ENCODE assay signal across 26 mouse cellular contexts in genomic region chr4:135251801-135252200, GRCm38 (mm10). TPM values are rescaled to one million over a fixed set of nuclear protein-coding genes. Genes with fewer than 3 reads are reported as not detected.
DNase-seq lines count a peak whose midpoint lies in the region; ATAC-seq and TF ChIP-seq lines count a peak whose summit lies in the region.
"Had no signal": no experiment of that assay in that cellular context is flagged by ENCODE, and none has a peak within 500 bp of the region (broad histone marks: within the 10 kb centered on the region; RNA-seq: fewer than 3 reads in every experiment).

No protein-coding gene starts in this region.

- H3K4me3 ChIP-seq in heart, embryonic 10.5 days: no peak overlapping the region
- no peak overlapping the region for H3K4me3 ChIP-seq in heart, embryonic 15.5 days
- no peak overlapping the region for H3K4me3 ChIP-seq in lung, embryonic 16.5 days (ENCODE audit: low read length)
- H3K4me3 ChIP-seq in layer of hippocampus, adult 2 months: no peak overlapping the region
- H3K4me3 ChIP-seq: embryonic facial prominence, embryonic 13.5 days; forebrain, embryonic 10.5 days; hindbrain, embryonic 15.5 days; midbrain, embryonic 10.5 days; midbrain, embryonic 15.5 days; neural tube, embryonic 15.5 days; stomach, embryonic 15.5 days had no signal

- peaks cover 30% of the 10 kb centered on the region for H3K36me3 ChIP-seq in heart, embryonic 10.5 days
- peaks cover 3% of the 10 kb centered on the region; the same call in 1 of the 2 replicates for H3K36me3 ChIP-seq in heart, embryonic 15.5 days
- peaks cover 2% of the 10 kb centered on the region; the same call in 1 of the 2 replicates for H3K36me3 ChIP-seq in lung, embryonic 16.5 days (ENCODE audit: control insufficient read depth, insufficient read depth, low read length)
- H3K36me3 ChIP-seq: embryonic facial prominence, embryonic 13.5 days; hindbrain, embryonic 15.5 days; midbrain, embryonic 15.5 days; neural tube, embryonic 15.5 days; stomach, embryonic 15.5 days had no signal

- H3K9ac ChIP-seq in heart, embryonic 15.5 days: no peak overlapping the region
- H3K9ac ChIP-seq in lung, embryonic 16.5 days (ENCODE audit: low read length): no peak overlapping the region
- H3K9ac ChIP-seq: embryonic facial prominence, embryonic 13.5 days; forebrain, postnatal 0 days; hindbrain, embryonic 15.5 days; liver, embryonic 14.5 days; midbrain, embryonic 15.5 days; neural tube, embryonic 15.5 days; stomach, embryonic 15.5 days had no signal

- H3K4me2 ChIP-seq in heart, embryonic 15.5 days: no peak overlapping the region
- H3K4me2 ChIP-seq in lung, embryonic 16.5 days (ENCODE audit: low read depth, low read length): no peak overlapping the region
- H3K4me2 ChIP-seq: embryonic facial prominence, embryonic 13.5 days; hindbrain, embryonic 15.5 days; midbrain, embryonic 15.5 days; neural tube, embryonic 15.5 days; stomach, embryonic 15.5 days had no signal

- peaks cover 68% of the 10 kb centered on the region for H3K4me1 ChIP-seq in heart, embryonic 10.5 days
- peaks cover 78% of the 10 kb centered on the region for H3K4me1 ChIP-seq in heart, embryonic 15.5 days (replicated peaks)
- peaks cover 42% of the 10 kb centered on the region for H3K4me1 ChIP-seq in lung, embryonic 16.5 days (replicated peaks; ENCODE audit: control insufficient read depth, insufficient read depth, low read length)

- peaks cover 4% of the 10 kb centered on the region; the same call in 1 of the 2 replicates for H3K9me3 ChIP-seq in heart, embryonic 10.5 days
- no peaks in the 10 kb centered on the region for H3K9me3 ChIP-seq in heart, embryonic 15.5 days (replicated peaks)
- peaks cover 6% of the 10 kb centered on the region; the same call in 1 of the 2 replicates for H3K9me3 ChIP-seq in lung, embryonic 16.5 days (ENCODE audit: control insufficient read depth, low read length)
- H3K9me3 ChIP-seq: embryonic facial prominence, embryonic 13.5 days; hindbrain, embryonic 15.5 days; midbrain, embryonic 10.5 days; midbrain, embryonic 15.5 days; neural tube, embryonic 15.5 days; stomach, embryonic 15.5 days had no signal

- H3K27me3 ChIP-seq in heart, embryonic 10.5 days (ENCODE audit: insufficient read depth, poor library complexity, severe bottlenecking): no peaks in the 10 kb centered on the region
- H3K27me3 ChIP-seq in heart, embryonic 15.5 days: no peaks in the 10 kb centered on the region
- H3K27me3 ChIP-seq in lung, embryonic 16.5 days (ENCODE audit: control insufficient read depth, insufficient read depth, low read depth, low read length): no peaks in the 10 kb centered on the region
- H3K27me3 ChIP-seq: embryonic facial prominence, embryonic 13.5 days; hindbrain, embryonic 15.5 days; midbrain, embryonic 15.5 days; neural tube, embryonic 15.5 days; stomach, embryonic 15.5 days had no signal

- no peak for TF ChIP-seq CTCF in layer of hippocampus, adult 2 months (conservative IDR thresholded peaks at IDR 0.05)

- 47% methylated on average over 2 of the region's 2 CpGs for WGBS in heart, embryonic 10.5 days
- WGBS in heart, embryonic 15.5 days: 59% methylated on average over 2 of the region's 2 CpGs
- 46% methylated on average over 2 of the region's 2 CpGs for WGBS in lung, embryonic 16.5 days

- H3K27ac ChIP-seq in heart, embryonic 10.5 days: peak overlapping the region; percentile 42; the same call in 1 of the 2 replicates
- peak overlapping the region; percentile 46; the same call in 1 of the 2 replicates for H3K27ac ChIP-seq in heart, embryonic 15.5 days
- peak overlapping the region; percentile 33; the same call in 1 of the 2 replicates for H3K27ac ChIP-seq in lung, embryonic 16.5 days (ENCODE audit: low read length)
- no peak overlapping the region for H3K27ac ChIP-seq in layer of hippocampus, adult 2 months
- H3K27ac ChIP-seq: embryonic facial prominence, embryonic 13.5 days; forebrain, embryonic 10.5 days; hindbrain, embryonic 15.5 days; liver, embryonic 14.5 days; midbrain, embryonic 15.5 days; neural tube, embryonic 15.5 days; stomach, embryonic 15.5 days had no signal

- DNase-seq in heart, embryonic 10.5 days (ENCODE audit: low spot score): no peak
- no peak for DNase-seq in heart, adult 11 months
- DNase-seq in heart, postnatal 4 days: no peak
- DNase-seq in lung, postnatal 36 days: no peak
- no peak for DNase-seq in layer of hippocampus, adult 2 months (ENCODE audit: low spot score in 2 of 2)
- DNase-seq: adrenal gland, postnatal 10 days; cerebellum, adult 8-10 months; cerebellum, postnatal 36 days; forebrain, postnatal 0 days; kidney, adult 9 months; kidney, postnatal 14 days; liver; lung, adult 2 months; lung, postnatal 14 days; right cerebral cortex, postnatal 25 days had no signal

- ATAC-seq in heart, embryonic 15.5 days (replicated peaks; ENCODE audit: insufficient number of reproducible peaks, insufficient read depth, low FRiP score, low read depth): no peak
- no peak for ATAC-seq in lung, embryonic 16.5 days (ENCODE audit: low read depth)
- ATAC-seq: forebrain, postnatal 0 days; intestine, embryonic 16.5 days; midbrain, embryonic 15.5 days had no signal

RNA-seq across cellular contexts. Expression of gene Clic4, which starts 20.8 kb away (rescaled TPM):
- 263 and 343 TPM in 2 replicates for polyA plus RNA-seq in heart, embryonic 10.5 days (2016; fragmentation: Nextera tagmentation; extraction: Ambion mirVana)
- 252 and 254 TPM in 2 replicates for polyA plus RNA-seq in heart, embryonic 15.5 days (2015; fragmentation: Nextera tagmentation; extraction: Ambion mirVana)
- 100 to 1,000 TPM; 313 to 318 TPM for total RNA-seq in heart, postnatal 4 days (2021)
- polyA plus RNA-seq in lung, embryonic 16.5 days (2015; fragmentation: Nextera tagmentation; extraction: Ambion mirVana): 170 and 179 TPM in 2 replicates
- 10 to 100 TPM; 31.2 to 34.2 TPM for total RNA-seq in layer of hippocampus, adult 2 months (2021)
